Mouse (Mus musculus) testis, postnatal 14 days (tissue): ENCODE measurements around the gene Pa2g4.
"Not testable (repeated sequence)": the region's sequence is repeated elsewhere in the genome, so short reads cannot be mapped to it uniquely, and the experiment has no call there.

Experiments
- DNase-seq: peaks from one replicate; pipeline ENCODE4 v3.0.0; 2021; ENCODE audit warnings: low spot score

Gene Pa2g4

DNA sequence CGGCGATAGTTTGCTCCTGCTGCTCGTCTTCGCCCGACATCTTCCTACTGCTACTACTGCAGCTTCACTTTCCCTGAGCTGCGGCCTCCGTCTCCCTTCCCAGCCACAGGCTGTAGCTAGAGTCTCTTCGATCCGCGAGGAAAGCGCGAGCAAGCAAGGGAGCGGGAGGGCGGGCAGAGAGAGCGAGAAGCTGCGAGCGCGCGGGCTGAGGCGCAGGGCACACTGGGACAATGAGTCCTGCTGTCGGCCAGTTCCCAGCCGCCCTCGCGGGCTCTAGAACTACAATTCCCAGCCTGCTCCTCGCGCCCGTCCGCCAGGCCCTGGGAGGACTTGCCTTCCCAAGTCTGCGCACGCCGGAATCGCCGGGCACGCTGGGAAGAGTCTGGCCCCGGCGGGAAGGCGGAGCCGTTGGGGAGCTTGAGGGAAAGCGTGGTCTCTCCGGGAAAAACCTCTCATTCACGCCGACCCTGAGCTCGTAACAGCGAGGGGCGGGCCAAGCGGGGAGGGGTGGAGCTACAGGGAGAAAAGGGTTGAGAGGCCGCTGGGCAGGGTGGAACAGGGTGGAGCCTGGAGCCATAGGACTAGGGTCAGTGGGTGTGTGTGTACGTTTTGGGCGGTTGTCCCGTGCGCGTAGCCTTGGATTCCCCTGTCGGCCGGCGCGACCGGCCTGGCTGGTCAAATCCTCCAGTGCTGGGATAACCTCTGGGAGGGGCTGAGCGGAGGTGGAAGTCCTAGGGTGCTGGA lies at the start of gene Pa2g4:
Gene Pa2g4, minus strand, starts transcription at position 200 of the 744 bp plus-strand sequence.
- peak; percentile 99 for DNase-seq

DNA sequence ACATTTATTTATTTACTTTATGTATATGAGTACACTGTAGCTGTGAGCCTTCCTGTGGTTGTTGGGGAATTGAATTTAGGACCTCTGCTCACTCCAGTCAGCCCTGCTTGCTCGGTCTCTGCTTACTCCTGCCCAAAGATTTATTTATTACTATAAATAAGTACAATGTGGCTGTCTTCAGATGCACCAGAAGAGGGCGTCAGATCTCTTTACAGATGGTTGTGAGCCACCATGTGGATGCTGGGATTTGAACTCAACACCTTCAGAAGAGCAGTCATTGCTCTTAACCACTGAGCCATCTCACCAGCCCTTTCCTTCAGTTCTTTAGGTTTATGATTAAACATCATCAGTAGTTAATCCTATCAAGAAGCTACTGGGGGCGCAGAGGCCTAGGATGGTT lies 49.1 kb upstream of the Pa2g4 start:
- no peak for DNase-seq

- DNase-seq, result not testable (repeated sequence)
Measured at GRCm38 (mm10) chr10:128613820-128614219, 48.0 kb upstream of the Pa2g4 start.

DNA sequence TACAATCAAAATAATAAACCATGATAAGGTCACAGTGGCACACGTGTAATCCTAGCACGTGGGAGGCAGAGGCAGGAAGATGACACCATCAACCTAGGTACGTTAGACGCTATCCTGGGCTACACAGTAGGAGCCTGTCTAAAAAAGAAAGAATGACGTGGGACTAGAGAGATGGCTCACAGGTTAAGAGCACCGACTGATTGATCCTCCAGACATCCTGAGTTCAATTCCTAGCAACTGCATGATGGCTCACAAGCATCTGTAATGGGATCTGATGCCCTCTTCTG lies 47.3 kb upstream of the Pa2g4 start:
- DNase-seq, result no peak

DNA sequence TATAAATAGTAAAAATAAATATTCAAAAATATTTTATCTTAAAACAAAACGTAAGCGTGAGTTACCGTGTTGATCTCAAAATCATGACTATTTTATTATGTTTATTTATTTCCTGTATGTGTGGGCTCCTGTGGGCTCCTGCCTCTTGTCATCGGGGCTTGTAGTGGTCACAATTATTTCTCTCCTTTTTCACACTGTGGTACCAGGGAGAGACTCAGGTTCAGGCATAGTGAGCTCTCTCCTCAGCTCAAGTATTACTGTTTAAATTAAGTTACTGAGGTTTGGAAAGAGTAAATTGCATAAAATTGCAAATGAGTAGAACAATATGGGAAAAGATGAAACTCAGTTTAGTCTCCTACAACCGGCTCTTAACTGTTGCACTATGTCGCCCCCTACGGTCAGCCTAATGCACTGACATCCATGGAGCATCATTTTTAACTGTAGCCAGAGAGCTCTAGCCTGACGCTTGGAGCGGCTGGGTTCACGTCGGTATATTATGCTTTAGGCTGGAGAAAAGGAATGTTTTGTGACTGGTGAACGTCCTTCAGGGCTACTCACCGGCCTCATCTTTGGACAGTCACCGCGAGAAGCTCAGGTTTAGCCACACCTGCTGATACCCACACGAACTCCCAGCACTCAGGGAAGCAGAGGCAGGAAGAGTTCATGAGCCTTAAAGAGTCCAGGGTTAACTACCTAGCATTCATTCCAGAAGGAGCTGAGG lies 46.8 kb upstream of the Pa2g4 start:
- DNase-seq, result peak; percentile 65

DNA sequence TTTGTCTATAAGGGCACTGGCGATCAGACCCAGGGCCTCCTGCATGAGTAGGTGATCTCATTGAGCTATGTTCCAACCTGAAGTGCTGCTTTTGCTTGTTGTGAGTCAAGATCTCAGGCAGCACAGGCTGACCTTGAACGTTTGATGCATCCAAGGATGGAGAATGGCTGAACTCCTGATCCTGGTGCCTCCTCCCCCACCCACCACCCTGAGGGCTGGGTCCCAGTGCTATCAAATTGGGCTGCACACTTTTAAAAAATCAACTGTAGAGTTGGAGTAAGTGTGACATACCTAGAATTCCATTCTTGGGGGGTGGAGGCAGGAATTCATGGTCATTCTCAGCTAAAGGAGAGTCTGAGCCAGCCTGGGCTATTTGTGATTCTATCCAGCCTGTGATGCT lies 40.7 kb upstream of the Pa2g4 start:
- no peak for DNase-seq

- no peak for DNase-seq
Measured at GRCm38 (mm10) chr10:128602470-128603128, 36.8 kb upstream of the Pa2g4 start.

DNA sequence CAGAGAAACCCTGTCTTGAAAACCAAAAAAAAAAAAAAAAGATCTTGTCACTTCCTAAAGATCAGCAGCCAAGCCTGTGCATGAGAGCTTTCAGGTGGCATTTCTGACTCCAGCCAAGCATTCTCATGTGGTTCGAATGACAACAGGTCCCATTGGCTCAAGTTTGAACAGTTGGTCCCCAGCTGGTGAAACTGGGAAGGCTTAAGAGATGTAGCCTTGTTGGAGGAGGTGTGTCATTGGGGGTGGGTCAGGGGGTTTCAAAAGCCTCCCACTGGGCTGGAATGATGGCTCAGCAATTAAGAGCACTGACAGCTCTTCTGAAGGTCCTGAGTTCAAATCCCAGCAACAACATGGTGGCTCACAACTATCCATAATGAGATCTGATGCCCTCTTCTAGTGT lies 35.7 kb upstream of the Pa2g4 start:
- no peak for DNase-seq

DNA sequence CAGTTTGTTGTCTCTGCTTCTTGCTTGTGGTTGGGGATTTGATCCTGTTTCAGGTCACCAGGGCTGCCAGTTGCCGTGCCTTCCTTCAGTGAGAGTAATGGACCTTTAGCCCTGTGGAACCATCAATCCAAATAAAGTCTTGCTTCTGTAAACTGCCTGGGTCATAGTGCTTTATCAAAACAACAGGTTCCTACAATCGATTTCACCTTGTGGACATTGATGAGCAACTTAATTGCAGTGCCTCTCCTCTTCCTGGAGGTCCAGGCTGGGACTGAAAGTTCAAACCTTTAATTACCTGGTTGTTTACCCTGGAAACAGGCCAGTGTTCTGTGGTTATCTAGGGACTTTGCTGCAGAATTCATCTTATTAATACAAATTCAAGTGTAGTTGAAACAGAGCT lies 32.7 kb upstream of the Pa2g4 start:
- no peak for DNase-seq

DNA sequence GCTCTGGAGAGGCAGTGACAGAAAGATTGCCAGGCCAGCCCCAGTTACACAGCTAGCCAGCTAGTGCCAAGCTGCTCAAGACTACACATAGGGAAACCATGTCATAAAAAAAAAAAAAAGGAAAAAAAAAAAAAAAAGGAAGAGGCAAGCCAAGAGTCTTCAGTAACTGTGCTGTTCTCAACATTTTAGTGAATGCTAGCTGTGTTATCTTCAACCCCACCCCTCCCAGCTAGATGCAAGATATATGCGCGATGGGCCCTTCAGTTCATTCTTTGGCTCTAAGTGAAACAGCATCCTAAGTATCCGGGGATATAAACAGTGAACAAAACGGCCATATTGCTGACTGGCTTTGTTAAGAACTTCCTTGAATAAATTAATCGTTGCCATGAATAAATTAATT lies 27.0 kb upstream of the Pa2g4 start:
- DNase-seq, result no peak

DNA sequence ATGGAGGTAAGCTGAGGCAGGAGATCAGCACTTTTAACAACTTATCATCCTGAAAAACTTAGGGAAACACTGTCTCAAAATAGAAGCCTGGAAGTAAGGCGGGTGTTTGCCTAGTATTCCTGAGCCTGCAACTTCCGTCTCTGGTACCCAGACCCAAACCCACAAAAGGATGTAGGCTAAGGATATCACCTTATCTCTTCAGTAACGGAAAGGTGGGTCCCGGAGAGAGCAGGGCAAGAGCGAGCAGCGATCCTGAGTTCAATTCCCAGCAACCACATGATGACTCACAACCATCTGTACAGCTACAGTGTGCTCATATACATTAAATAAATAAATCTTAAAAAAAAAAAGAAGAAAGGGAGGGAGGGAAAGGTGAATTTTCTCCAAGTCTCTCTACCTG lies 25.6 kb upstream of the Pa2g4 start:
- no peak for DNase-seq

- peak; percentile 68 for DNase-seq
Measured at GRCm38 (mm10) chr10:128590193-128590690, 24.5 kb upstream of the Pa2g4 start.

DNA sequence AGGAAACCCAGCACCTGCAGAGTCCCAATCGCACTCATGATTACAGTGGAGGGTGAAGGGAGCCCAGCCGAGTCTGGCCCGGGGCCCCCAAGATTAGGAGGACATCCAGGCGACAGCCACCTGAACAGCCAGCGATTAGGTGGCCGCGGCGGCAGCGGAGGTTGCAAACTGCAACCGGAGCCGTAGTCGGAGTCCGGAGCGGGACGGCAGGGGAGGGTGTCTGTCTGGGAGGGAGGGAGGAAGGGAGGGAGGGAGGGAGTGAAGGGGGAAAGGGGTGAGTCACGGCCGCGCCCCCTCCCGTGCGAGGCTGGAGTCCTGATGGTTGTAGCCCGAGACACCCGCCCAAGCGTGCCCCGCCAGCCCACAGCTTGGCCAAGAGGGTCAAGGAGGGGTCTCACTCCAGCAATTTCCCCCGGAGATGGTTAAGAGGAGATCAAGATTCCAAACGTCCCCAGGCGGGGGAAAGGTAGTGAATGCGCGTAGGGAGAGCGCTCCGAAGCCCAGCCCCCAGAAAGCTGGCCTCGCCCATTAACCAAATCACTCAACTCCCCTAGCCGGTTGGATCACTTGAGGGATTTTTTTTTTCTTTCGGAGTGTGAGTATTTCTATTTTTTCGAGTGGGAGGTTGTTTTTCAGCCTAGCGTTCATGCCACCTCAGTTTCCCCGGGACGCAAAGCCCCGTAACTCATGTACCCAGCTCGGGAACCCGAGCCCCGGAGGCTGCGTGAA lies 23.8 kb upstream of the Pa2g4 start, which contains the start of gene Erbb3:
Gene Erbb3, minus strand, starts transcription at position 189 of the 729 bp plus-strand sequence.
- DNase-seq, result peak; percentile 51

DNA sequence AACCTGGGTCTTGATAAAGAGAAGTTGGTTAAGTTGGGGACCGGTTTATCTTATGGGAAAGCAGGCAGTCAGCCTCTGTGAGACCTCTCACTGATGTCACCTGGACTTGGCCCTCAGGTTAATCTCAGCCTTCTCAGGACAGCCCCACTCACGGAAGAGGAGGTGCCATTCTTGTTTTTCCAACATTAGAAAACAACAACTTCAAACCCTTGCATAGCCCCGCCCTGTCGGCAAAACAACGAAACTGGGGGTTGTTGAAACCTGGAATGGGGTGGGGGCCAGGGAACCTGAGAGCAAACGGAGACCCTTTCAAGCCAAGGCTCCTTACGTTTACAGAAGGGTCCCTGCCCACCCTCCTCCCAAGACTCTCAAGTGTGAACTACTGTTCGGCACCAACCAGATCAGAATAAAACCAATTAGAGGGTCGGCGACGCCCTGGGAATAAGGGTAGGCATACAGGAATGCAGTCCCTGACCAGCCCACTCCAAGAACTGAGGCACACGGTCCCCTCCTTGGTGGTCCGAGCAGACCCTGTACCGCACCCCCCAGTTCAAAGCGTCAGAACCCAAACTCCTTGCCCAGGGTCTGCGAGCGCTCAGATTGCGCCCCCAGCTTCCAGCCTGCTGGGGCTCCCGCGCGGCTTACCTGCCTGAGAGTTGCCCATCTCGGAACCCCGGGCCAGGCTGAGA lies 23.1 kb upstream of the Pa2g4 start:
- DNase-seq, result no peak

DNA sequence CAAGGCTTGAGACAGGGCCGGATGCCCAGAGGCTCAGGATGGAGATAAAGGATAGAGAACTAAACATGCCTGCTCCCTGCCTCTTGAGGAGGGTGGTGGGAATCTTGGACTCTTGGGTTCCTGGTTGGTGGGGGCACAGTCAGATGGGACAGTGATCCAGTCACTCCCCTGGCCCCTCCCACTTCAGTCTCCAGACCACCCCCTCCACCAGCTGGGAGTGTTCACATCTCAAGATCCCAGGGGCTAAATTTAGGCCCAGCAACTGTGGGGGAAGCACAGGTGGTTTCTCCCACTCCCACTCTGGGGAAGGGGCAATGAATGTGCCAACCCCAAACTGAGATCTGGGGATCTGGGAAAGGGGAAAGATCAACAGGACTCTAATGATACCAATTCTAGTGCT lies 22.3 kb upstream of the Pa2g4 start:
- no peak for DNase-seq

DNA sequence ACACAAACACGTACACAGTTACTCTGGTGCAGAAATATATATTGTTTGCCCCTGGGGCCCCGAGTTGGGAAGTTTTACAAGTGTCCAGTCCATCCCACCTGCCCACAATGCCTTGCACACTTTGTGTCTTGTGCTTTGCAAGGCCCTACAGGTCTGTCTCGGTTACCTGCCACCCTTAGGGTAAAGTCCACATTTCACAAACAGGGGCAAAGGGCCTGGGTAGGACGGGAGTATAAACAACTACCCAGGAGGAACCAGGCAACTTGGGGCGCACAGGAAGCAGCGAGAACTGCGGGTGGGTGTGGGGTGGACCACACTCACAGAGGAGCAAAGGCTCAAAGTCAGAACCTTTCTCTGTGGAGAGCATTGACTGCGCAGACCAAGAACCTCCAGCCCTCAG lies 21.9 kb upstream of the Pa2g4 start:
- DNase-seq, result no peak

DNA sequence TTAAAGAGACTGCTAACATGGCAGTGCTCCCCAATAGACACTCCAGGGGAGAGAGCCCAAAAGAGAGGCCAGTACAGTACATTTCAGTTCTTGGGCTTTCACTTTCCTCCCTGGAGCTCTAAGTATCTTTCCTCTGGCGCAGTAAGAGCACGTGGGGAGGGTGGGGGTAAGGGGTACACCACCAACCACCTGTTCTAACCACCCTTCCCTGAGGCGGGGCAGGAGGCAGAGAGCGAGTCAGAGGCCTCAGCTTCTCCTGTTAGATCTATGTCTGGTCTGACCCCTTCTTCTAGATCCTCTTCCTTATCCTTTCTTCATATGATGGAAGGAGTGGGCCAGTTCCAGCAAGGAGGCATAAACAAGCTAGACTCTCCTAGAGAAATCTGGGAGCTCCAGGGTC lies 21.3 kb upstream of the Pa2g4 start:
- no peak for DNase-seq

DNA sequence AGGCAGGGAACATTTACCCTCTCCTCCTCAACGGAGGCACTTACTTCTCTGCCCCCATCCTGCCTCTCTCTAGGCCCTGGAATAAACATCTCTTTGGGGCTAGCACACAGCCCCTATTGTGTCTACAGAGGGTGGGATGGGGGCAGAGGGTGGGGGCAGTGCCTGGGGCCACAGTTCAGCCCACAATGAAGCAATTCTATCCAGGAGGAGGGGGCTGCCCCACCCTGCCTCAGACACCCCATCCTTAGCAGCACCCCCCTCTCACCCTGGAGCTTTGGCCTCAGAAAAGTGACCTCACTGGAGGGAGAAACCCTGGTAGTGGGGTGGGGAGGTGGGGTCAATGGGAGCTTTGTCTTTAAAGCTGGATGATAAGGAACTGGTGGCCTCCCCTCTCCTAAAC lies 20.8 kb upstream of the Pa2g4 start:
- DNase-seq, result no peak

- peak; percentile 42 for DNase-seq
Measured at GRCm38 (mm10) chr10:128584386-128584785, 18.6 kb upstream of the Pa2g4 start.

DNA sequence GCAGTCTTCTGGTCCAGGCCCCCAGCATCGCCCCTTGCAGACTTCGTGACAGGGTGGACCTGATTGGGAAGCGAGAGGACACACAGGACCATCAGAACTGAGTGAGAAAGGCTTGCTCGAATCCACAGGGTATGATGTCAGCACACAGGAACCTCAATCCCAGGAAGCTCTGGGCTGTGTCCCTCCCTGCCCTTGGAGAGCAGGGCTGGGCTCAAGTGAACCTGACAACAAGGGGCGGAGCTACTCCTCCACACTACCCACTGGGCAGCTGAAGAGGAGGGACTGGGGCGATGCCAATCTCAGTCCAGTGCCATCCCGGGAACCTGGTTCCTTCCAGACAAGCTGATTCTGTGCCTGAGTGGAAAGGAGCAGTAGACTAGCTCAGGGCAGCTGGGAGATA lies 17.9 kb upstream of the Pa2g4 start:
- peak; percentile 40 for DNase-seq

DNA sequence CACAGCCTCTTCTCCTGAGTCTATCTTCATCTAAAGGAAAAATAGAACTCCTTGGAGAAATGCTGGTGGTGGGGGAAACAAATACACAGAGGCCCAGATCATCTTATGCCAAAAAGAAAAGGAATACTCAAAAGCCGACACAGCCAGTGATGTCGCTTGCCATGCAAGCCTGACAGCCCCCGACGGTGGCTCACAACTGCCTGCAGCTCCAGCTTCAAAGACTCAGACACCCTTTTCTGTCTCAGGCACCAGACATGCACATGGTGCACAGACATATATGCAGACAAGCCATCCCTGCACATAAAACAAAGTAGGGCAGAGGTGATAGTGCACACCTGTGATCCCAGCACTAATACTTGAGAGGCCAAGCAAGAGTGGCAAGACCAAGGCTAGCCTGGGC lies 13.9 kb upstream of the Pa2g4 start:
- no peak for DNase-seq

DNA sequence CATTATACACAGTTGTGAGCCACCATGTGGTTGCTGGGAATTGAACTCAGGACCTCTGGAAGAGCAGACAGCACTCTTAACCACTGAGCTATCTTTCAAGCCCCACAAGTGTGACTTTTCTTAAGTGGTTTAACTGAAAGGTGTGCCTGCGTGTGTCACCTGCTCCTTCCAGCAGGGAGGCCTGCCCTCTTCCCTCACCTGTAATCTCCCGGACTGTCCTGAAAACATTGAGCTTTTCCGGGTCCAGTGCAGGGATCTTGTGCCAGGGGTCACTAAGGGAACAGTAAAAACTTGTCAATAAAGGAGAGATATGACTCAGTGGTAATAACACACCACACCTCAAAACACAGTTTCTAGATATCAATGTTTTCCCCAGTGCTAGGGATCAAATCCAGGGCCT lies 13.5 kb upstream of the Pa2g4 start:
- no peak for DNase-seq
